Mouse (Mus musculus): ENCODE results near the gene Ubac2. TPM values are rescaled to one million over a fixed set of nuclear protein-coding genes. Genes with fewer than 3 reads are reported as not detected.

Ubac2 gene
- polyA plus RNA-seq, 1 experiment from 2014 or later = 52.4 TPM

DNA sequence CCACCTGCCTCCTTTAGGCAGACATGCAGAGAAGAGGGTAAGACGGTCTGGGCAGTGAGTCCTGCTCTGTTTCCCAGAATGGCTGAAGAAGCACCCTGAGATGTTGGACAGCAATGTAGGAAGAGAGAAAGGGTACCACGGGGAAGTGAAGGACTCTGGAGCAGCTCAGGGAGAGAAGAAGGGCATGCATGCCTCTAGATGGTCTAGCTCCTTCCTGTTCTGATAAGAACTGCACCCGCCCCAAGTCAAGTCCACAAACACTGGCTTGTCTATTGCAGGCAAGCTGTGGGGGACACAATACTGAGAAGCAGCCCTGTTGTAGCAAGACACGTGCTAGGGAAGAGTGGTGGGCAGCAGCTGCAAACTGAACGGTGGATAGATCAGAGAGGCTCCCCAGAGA, 133.8 kb downstream of the Ubac2 start:
- H3K4me3 ChIP-seq = no peak overlapping the region
- peaks cover 35% of the 10 kb centered on the region for H3K36me3 ChIP-seq
- no peaks in the 10 kb centered on the region for H3K27me3 ChIP-seq (replicated peaks)
- no peak for ATAC-seq (ENCODE audit: extremely low read depth, insufficient number of reproducible peaks, low FRiP score, low TSS enrichment)
- no peak overlapping the region for H3K4me2 ChIP-seq
- 46% methylated on average over 5 of the region's 5 CpGs for WGBS
- no peak overlapping the region for H3K27ac ChIP-seq (replicated peaks)
- H3K4me1 ChIP-seq = peaks cover 39% of the 10 kb centered on the region
- H3K9ac ChIP-seq = no peak overlapping the region
- H3K9me3 ChIP-seq = no peaks in the 10 kb centered on the region

DNA sequence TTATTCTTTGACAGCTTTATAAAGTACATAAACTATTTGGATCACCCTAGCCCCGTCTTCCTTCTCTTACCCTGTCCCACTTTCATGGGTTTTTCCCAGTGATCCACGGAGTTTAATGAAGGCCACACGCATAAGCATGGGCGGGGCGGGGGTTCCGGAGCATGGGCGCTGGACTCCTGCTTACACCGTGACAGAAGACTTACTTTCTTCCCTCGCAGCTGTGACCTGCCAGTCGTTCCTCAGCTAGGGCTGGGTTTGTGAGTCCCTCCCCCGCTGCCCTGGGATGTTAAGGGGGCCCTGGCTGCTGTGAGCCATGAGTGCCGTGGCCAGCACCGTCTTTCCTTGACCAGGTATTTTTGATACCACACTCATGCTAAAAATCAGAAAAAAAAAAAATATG, 134.4 kb downstream of the Ubac2 start:
- peaks cover 46% of the 10 kb centered on the region for H3K4me1 ChIP-seq
- no peaks in the 10 kb centered on the region for H3K9me3 ChIP-seq
- no peaks in the 10 kb centered on the region for H3K27me3 ChIP-seq (replicated peaks)
- no peak for ATAC-seq (ENCODE audit: extremely low read depth, insufficient number of reproducible peaks, low FRiP score, low TSS enrichment)
- WGBS = 72% methylated on average over 13 of the region's 13 CpGs
- H3K27ac ChIP-seq (replicated peaks) = no peak overlapping the region
- H3K36me3 ChIP-seq = peaks cover 35% of the 10 kb centered on the region
- no peak overlapping the region for H3K4me3 ChIP-seq
- no peak overlapping the region for H3K9ac ChIP-seq
- no peak overlapping the region for H3K4me2 ChIP-seq

DNA sequence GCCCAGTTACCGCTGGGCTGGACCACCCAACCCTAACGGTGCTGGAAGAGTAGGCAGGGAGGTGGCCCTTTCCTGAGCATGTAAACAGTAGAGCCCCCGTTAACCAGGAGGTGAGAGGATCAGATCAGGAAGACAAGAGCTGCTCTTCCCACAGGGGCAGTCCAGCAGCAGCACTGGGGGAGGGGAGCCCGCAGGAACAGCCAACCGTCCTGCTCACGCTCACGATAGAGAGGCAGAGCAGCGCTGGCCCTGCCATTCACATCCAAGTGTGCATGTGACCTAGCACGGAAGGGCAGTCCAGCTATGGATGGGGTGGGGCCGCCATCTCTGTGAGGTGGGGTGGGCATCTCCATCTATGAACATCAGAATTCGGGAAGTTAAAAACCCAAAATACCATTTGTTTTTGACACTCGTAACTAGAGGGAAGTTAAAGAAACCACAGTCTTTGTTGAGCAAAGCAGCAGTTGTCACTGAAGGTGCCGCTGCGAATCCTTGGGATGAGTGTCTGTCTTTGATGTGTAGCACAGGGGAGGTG, 135.1 kb downstream of the Ubac2 start:
- Histone ChIP-seq H3K9me3 (no peaks in the 10 kb centered on the region), H3K27ac (replicated peaks) (no peak overlapping the region), H3K4me3 (no peak overlapping the region), H3K4me1 (peaks cover 46% of the 10 kb centered on the region), H3K4me2 (no peak overlapping the region), H3K36me3 (peaks cover 33% of the 10 kb centered on the region), H3K9ac (no peak overlapping the region), H3K27me3 (replicated peaks) (no peaks in the 10 kb centered on the region)
- ATAC-seq (ENCODE audit: extremely low read depth, insufficient number of reproducible peaks, low FRiP score, low TSS enrichment) = no peak
- WGBS = 73% methylated on average over 14 of the region's 14 CpGs

DNA sequence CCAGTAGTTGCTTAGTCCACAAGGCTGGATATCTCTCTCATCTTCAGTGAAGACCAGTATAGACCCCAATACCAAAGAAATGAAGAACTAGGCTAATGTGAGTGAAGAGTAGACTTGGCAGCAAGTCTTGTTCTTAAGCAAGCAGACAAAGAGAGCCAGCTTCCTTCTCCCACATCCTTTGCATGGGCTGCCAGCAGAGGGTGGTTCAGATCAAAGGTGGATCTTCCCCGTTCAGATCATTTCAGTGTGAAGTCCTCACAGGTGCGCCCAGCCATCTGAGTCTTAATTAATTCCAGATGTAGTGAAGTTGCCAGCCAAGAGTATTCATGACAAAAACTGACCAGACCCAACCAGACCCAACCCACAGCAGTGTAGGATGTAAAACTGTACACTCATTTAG, 139.5 kb downstream of the Ubac2 start:
- Histone ChIP-seq H3K4me2 (no peak overlapping the region), H3K27ac (replicated peaks) (no peak overlapping the region), H3K4me1 (peaks cover 54% of the 10 kb centered on the region), H3K27me3 (replicated peaks) (no peaks in the 10 kb centered on the region), H3K9me3 (no peaks in the 10 kb centered on the region), H3K36me3 (peaks cover 25% of the 10 kb centered on the region), H3K4me3 (no peak overlapping the region), H3K9ac (no peak overlapping the region)
- WGBS = 86% methylated on average over 2 of the region's 2 CpGs
- no peak for ATAC-seq (ENCODE audit: extremely low read depth, insufficient number of reproducible peaks, low FRiP score, low TSS enrichment)

DNA sequence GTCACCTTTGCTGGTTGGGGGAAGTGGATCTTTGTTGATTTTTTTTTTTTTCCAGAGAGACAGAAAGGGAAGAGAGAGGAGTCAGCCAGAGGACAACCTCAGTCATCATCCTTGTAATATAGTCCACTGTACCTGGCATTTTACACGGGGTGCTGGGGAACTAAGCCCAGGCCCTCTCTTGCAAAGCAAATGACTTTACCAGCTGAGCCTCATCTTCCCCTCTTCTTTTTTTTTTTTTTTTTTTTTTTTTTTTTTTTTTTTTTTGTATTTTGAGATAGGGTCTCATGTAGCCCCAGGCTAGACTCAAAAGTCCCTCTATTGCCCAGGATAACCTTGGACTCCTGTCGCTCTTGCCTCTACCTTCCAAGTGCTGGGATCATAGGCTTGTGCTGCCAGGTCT, 141.0 kb downstream of the Ubac2 start:
- no peak overlapping the region for H3K4me3 ChIP-seq
- H3K36me3 ChIP-seq = peaks cover 16% of the 10 kb centered on the region
- H3K27me3 ChIP-seq (replicated peaks) = no peaks in the 10 kb centered on the region
- 87% methylated on average over 2 of the region's 2 CpGs for WGBS
- H3K4me1 ChIP-seq = peaks cover 53% of the 10 kb centered on the region
- no peak for ATAC-seq (ENCODE audit: extremely low read depth, insufficient number of reproducible peaks, low FRiP score, low TSS enrichment)
- H3K9ac ChIP-seq = no peak overlapping the region
- no peak overlapping the region for H3K27ac ChIP-seq (replicated peaks)
- H3K9me3 ChIP-seq = no peaks in the 10 kb centered on the region
- H3K4me2 ChIP-seq = no peak overlapping the region

DNA sequence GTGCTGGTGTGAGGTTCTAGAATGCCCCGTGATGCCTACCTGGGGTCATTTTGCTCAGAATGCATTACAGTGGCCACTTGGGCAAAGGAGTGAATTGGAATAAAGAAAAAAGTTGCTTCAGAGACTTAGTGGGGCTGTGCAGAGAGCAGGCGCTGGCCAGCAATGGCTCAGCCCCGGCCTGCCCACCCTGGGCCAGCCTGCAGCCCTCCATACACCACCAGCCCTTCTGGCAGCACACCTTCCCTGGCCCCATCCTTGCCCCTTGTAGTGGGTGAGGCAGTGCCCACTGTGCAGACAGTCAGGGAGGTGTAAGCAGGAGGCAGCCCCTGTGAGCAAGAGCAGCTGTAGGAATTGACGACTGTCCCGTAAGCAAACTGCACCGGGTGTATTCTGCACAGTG, 142.1 kb downstream of the Ubac2 start:
- Histone ChIP-seq H3K4me3 (no peak overlapping the region), H3K4me2 (no peak overlapping the region), H3K9ac (no peak overlapping the region), H3K4me1 (peaks cover 41% of the 10 kb centered on the region), H3K9me3 (no peaks in the 10 kb centered on the region), H3K27ac (replicated peaks) (no peak overlapping the region; the same call in 1 of the 2 replicates), H3K36me3 (peaks cover 16% of the 10 kb centered on the region), H3K27me3 (replicated peaks) (no peaks in the 10 kb centered on the region)
- no peak for ATAC-seq (ENCODE audit: extremely low read depth, insufficient number of reproducible peaks, low FRiP score, low TSS enrichment)
- WGBS = 88% methylated on average over 6 of the region's 6 CpGs

DNA sequence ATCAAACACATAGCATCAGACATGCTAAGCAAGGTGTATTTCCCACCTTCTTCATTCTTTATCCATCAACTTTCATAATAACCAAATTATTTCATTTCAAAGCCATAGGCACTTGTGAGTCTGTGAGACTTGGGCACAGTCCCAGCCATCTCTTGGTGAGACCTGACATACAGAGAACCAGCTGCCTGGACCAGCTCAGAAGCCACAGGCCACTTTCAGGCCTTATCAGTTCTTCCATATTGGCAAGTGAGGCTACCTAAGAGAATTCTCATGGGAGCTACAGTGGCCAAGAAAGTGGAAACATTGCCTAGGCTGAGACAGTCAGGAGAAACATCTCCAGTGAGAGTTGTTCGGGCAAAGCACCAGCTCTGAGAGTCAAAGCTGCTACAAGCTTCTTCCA, 144.6 kb downstream of the Ubac2 start:
- 78% methylated on average over 1 of the region's 1 CpGs for WGBS
- H3K9ac ChIP-seq = no peak overlapping the region
- H3K27me3 ChIP-seq (replicated peaks) = no peaks in the 10 kb centered on the region
- H3K36me3 ChIP-seq = peaks cover 16% of the 10 kb centered on the region
- no peak overlapping the region for H3K4me3 ChIP-seq
- ATAC-seq (ENCODE audit: extremely low read depth, insufficient number of reproducible peaks, low FRiP score, low TSS enrichment) = no peak
- no peaks in the 10 kb centered on the region for H3K9me3 ChIP-seq
- H3K4me2 ChIP-seq = no peak overlapping the region
- peaks cover 25% of the 10 kb centered on the region for H3K4me1 ChIP-seq
- H3K27ac ChIP-seq (replicated peaks) = no peak overlapping the region

DNA sequence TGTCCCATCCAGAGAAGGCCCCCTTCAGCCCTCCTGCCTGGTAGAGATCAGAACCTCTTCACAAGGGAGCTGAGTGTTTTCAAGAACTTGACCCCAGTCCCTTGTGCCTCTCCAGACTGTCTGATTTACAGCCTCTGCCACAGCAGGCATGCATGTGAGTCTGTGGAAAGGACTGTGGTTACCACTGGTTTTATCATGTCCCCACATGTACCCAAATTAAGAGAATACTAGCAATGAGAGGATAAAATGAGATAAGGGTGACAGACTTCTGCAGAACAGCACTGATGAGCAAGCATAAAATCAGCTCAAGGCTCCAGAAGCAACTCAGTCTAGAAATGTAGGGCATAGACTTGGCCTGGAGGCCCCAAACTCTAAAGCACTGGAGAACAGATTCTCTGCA, 145.5 kb downstream of the Ubac2 start:
- Histone ChIP-seq H3K27me3 (replicated peaks) (no peaks in the 10 kb centered on the region), H3K4me2 (no peak overlapping the region), H3K4me3 (no peak overlapping the region), H3K9ac (no peak overlapping the region), H3K36me3 (peaks cover 16% of the 10 kb centered on the region), H3K9me3 (no peaks in the 10 kb centered on the region), H3K4me1 (peaks cover 30% of the 10 kb centered on the region), H3K27ac (replicated peaks) (no peak overlapping the region)
- no peak for ATAC-seq (ENCODE audit: extremely low read depth, insufficient number of reproducible peaks, low FRiP score, low TSS enrichment)

DNA sequence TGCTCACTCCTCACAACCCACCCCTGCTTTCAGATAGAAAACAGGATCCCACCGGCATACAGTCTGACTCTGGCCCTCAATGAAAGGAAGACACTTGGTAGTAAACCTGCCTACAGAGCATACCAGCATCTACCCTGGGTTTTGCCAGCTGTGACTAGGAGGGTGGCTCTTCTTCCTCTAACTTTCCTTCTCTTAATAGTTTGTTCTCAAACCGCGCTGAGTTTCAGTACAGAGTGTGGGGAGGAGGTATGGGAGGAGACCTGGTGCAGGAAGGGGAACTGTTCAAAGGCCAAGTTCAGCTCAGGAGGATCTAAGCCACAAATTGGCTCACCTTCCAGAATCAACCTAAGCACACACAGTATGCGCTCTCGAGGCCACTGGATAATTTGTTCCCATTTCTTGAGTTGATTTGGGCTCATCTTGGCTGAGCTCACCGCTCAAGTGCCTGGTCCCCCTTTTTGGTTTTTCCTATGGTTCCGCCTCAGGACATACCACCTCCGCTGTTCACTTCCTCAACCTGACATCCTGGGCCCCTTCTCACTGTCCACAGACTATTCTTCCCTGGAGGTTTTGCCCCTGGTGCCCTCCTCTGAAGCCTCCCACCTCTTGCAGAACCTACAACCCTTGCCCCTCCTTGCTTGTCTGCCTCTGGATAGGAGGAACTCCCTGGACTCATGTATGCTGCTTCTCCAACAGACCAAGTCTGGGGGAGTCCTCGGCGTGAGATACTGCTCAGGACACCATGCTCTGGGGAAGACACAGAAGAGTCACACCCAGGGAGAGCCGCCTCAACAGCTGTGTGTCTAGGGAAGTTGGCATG, 150.7 kb downstream of the Ubac2 start:
- H3K4me1 ChIP-seq = peaks cover 12% of the 10 kb centered on the region
- WGBS = 81% methylated on average over 11 of the region's 11 CpGs
- no peak for ATAC-seq (ENCODE audit: extremely low read depth, insufficient number of reproducible peaks, low FRiP score, low TSS enrichment)
- H3K4me3 ChIP-seq = no peak overlapping the region
- no peak overlapping the region for H3K9ac ChIP-seq
- no peaks in the 10 kb centered on the region for H3K36me3 ChIP-seq
- no peak overlapping the region for H3K4me2 ChIP-seq
- no peaks in the 10 kb centered on the region for H3K9me3 ChIP-seq
- no peaks in the 10 kb centered on the region for H3K27me3 ChIP-seq (replicated peaks)
- H3K27ac ChIP-seq (replicated peaks) = no peak overlapping the region

DNA sequence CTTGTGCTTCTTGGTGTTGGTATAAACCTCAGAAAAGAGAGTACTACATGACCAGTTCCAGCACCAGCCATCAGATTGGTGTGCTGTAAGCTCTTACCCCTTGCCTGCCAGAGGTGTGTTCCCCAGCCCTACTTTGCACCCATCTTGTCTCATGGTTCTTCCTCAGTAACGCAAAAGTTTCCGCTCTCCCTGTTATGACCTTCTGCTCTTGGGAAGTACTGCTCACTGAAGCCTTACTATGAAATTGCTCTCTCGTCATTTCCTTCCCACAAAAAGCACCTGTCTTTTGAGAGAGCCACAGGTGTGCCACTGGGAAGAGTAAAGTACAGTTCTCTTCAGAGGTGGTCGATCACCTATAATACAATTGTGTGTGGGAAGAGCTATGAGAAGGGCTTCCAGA, 151.4 kb downstream of the Ubac2 start:
- Histone ChIP-seq H3K27me3 (replicated peaks) (no peaks in the 10 kb centered on the region), H3K9ac (no peak overlapping the region), H3K9me3 (no peaks in the 10 kb centered on the region), H3K36me3 (no peaks in the 10 kb centered on the region), H3K27ac (replicated peaks) (no peak overlapping the region), H3K4me1 (peaks cover 12% of the 10 kb centered on the region), H3K4me2 (no peak overlapping the region), H3K4me3 (no peak overlapping the region)
- no peak for ATAC-seq (ENCODE audit: extremely low read depth, insufficient number of reproducible peaks, low FRiP score, low TSS enrichment)
- WGBS = 82% methylated on average over 4 of the region's 4 CpGs

DNA sequence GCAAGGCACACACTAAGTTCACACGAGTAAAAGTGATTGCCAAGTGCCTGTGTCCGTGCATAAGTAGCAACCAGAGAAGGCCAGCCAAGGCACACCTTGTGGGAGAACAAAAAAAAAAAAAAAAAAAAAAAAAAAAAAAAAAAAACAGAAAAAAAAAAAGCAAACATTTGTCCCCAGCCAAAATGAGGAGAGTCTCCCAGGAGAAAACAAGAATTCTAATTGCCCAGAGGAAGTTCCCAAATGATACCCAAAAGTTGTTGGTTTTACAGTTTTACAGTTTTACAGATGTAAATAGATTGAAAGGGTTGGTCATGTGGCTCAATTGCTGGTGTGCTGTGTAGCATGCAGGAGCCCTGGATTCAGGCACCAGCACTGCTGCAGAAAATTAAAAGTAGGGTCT, 153.6 kb downstream of the Ubac2 start:
- no peak for ATAC-seq (ENCODE audit: extremely low read depth, insufficient number of reproducible peaks, low FRiP score, low TSS enrichment)
- WGBS = 75% methylated on average over 2 of the region's 2 CpGs

DNA sequence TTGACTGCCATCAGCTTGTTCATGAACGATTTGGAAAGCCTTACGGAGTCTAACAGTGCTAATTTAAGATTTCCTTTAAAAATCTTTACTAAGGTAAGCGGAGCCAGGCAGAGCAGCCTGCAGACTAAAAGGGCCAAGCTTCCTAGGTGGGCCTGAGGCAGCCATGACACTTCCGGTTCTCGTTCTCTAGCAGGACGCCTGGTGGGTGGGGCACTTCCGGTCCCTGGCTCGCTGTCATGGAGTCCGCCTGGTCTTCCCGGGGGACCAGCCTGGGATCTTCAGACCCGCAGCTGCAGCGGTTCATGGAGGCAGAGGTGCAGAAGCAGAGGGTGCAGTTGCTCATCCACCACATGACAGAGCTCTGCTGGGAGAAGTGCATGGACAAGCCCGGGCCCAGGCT, 156.0 kb downstream of the Ubac2 start, which contains the start of gene Timm8a2:
Timm8a2 (plus strand) TSS at position 224 of the 400 bp plus-strand sequence.
- no peak within 1 kb of the TSS for H3K27ac ChIP-seq (replicated peaks)

More for the DNA sequence above, 153.6 kb downstream of the Ubac2 start:
- Histone ChIP-seq H3K36me3 (no peaks in the 10 kb centered on the region), H3K4me1 (peaks cover 12% of the 10 kb centered on the region), H3K9me3 (peaks cover 5% of the 10 kb centered on the region), H3K4me2 (no peak overlapping the region), H3K27ac (replicated peaks) (no peak overlapping the region), H3K27me3 (replicated peaks) (no peaks in the 10 kb centered on the region), H3K9ac (no peak overlapping the region), H3K4me3 (no peak overlapping the region)

More for the DNA sequence above, 156.0 kb downstream of the Ubac2 start, which contains the start of gene Timm8a2:
- 86% methylated on average over 13 of the region's 13 CpGs for WGBS
- Histone ChIP-seq H3K4me3 (no peak within 1 kb of the TSS), H3K27me3 (replicated peaks) (no peaks in the 10 kb centered on the region), H3K9me3 (peaks cover 5% of the 10 kb centered on the region), H3K36me3 (no peaks in the 10 kb centered on the region), H3K9ac (no peak within 1 kb of the TSS), H3K4me2 (no peak within 1 kb of the TSS), H3K4me1 (no peaks in the 10 kb centered on the region)
- ATAC-seq (ENCODE audit: extremely low read depth, insufficient number of reproducible peaks, low FRiP score, low TSS enrichment) = no peak
